Mouse (Mus musculus) MEL-GATA-1-ER (cell line): ENCODE data around the gene Coq7.

Experiments
- DNase-seq: peaks from one replicate; pipeline ENCODE4 v3.0.0-alpha.2; 2012; ENCODE audit warnings: low read depth; ENCODE audit errors: extremely low read depth

Coq7 gene

DNA sequence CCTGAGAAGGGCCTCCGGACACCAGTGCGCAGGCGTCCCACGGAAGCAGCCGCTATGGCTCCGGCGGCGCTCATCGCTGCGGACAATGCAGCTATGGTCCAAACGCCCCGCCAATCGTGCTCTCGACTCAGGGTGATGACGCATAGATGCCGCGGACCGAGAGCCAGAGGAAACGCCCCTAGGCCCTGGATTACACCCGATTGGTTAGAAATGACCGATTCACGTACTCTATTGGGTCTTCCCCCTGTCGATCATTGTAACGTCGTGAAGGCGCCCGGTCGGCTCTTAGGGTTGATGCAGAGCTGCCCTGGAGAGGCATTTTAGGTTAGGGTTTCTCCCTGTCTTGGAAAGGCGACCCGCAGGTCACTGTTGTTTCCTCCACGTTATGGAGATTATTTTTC is at the start of gene Coq7:
Gene Coq7 (minus strand): TSS at position 179 of the 401 bp plus-strand sequence.
- peak; percentile 92 for DNase-seq

DNA sequence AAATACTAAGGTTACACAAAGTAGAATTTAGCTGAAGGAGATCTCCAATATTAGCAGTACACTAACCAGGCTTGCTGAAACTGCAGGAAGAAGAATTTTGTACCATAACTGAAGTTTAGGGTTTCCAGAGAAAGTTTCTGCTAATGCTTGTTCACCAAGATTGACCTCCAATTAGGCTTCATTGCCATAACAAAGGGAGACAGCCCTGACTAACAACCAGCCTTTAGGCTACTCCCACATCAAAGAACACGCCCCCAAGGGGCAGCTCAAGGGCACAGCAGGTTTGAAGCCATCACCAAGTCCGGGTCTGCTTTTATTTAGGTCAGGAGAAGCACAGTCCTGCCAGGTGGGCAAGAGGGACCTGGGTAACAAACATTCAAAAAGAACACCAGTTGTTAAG is 46.8 kb upstream of the Coq7 start:
- no peak for DNase-seq

DNA sequence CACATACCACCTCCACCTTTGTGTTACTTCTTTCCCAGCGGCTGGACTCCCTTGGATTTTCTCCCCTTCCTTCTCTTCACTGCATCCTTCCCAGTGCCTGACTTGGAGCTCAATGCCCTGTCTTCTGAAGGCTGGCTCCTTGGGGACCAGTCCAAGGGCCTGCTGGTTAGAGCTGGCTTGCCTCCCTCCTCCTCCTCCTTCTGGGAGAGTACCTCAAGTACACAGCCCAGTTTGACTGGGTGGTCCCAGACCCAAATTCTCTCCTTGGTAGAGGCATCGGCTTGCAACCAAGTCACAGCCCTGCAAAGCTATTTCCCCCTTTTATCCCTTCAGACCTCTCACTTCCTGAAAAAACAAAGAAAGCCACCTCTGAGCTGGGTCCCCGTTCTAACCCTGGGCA is 45.1 kb upstream of the Coq7 start:
- no peak for DNase-seq

GRCm38 (mm10) chr7:118572039-118572438 is 38.9 kb upstream of the Coq7 start:
- no peak for DNase-seq

DNA sequence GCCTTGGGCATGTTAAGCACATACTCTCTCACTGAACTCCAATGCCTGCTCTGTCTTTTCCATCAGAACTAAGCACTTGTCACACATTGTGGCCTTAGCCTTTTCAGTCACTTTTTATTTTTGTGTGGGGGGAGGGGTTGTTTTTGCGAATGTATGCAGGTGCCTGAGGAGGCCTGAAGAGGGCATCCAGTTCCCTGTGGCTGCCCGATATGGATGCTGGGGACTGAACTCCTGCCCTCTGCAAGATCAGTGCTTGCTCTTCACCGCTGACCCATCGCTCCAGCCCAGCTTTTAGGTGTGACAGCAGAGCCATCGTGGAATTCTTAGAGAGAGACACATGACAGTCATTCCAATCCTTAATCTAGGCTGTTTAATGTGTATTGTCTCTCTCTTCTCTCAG is 38.2 kb upstream of the Coq7 start:
- DNase-seq: no peak

DNA sequence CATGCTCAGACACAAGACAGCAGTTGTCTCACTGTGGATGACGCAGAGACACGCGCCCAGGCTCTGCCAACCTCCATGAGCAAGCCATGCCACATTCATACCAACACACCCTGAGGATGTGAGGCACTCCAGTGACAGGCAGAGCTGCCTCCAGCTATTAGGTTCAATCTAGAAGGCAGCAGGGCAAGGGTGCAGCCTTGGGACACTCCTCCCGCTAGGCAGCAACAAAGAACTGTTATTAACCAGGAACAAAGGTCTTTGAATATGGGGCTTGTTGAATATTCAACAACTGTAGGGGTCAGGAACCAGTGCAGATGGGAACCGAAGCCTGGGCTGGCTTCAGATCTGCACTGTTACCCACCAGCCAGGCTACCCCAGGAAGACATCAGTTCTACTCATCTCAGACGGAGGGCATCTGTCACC is 36.0 kb upstream of the Coq7 start:
- DNase-seq: no peak

DNA sequence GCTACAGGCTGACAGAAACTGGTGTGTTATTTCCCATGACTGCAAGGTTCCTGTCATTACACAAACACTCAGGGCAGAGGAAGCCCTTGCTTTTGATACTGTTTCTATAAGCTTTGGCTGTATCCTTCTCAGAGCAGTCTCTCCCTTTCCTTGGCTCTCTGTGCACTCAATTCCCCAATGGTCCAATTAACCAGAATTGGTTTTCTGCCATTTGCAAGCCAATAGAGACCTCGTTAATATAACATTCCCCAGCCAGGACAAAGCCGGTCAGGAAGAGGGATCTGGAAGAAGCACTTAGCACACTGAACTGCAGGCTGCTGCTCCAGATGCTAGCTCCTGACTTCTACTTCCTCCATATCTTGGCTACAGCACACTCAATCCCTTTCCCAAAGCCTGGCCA is 21.1 kb upstream of the Coq7 start:
- no peak for DNase-seq

DNA sequence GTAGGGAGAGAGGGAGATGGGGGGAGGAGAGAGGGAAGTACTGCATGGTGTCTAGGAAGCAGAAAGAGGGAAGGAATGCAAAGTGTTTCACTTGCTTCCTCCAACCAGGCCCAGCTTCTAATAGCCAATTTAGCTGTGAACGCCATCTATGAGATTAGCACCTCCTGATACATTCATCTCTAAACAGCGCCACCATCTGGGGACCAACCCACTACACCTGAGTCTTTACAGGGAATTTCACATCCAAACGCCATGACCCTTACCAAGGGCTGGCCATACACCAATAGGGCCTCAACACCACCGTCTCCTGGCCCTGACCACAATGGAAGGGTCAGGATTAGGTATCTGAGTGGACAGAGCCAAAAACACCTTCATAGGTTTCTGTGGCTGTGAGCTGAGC is 20.7 kb upstream of the Coq7 start:
- no peak for DNase-seq

GRCm38 (mm10) chr7:118547451-118547850 is 14.3 kb upstream of the Coq7 start:
- DNase-seq: no peak

DNA sequence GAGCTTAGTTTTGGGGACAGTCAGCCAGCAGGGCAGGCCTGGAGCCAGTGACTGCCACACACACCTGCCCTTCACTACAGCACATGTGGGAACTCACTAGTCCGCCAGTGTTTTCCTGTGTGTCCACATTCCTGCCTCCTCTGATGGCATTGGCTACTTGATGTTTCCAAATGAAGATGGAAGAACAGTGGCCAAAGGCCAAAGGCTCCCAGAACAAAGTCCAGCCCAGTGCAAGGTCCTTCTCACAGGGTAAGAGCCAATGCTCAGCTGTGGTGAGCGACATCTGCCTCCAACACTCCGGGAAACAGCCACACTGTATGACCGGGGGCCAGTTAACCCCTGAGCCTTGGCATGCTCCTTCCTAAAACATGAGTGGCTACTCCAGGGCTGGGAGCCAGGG is 11.0 kb upstream of the Coq7 start:
- DNase-seq: no peak

GRCm38 (mm10) chr7:118535076-118535475 is 1.9 kb upstream of the Coq7 start:
- DNase-seq: no peak

GRCm38 (mm10) chr7:118534326-118534725 is 1.2 kb upstream of the Coq7 start:
- no peak for DNase-seq

DNA sequence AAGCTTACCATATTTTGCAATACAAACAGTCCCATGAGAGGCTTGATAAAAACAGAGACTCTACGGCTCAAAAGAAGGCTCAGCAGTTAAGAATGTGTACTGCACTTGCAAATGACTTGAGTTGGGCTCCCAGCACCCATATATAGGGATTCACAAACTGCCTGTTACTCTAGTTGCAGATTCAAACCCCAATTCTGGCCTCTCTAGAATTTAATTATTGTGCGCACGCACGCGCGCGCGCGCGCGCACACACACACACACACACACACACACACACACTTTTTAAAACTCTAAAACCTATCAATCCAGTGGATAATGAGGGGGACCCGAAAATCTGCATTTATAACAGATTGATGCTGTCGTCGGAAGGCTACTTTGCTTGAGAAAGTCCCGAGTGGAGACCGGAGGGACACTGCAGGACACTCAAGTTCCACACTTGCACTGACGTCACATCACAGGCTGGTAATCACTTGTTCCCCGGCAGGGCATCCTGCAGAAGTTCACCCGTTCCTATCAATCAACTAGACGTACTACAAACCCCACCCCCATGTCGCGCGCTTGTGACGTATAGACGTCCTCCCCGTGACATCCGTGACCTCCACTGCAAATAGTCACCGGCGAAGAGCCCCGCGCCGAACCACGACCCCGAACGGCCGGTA is 508 bp downstream of the Coq7 start:
- peak; percentile 95 for DNase-seq

DNA sequence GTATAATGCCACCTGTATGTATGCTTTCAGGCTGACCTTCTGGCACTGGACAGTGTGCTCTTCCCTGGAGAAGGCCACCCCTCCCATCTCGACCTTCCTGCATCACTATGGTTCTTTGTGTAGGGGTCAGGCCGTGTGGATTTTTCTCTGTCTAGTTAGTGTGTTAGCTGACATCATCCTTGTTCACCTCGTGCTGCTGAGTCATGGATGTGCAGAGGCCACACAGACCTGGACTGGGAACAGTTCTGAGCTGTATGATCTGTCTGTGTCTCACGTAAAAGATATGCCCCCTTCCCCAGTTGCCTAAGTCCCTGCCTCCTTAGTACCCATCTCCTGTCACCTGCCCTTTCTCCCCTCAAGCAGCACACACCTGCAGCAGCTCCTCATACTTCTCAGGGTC is 6.2 kb downstream of the Coq7 start:
- DNase-seq: no peak

DNA sequence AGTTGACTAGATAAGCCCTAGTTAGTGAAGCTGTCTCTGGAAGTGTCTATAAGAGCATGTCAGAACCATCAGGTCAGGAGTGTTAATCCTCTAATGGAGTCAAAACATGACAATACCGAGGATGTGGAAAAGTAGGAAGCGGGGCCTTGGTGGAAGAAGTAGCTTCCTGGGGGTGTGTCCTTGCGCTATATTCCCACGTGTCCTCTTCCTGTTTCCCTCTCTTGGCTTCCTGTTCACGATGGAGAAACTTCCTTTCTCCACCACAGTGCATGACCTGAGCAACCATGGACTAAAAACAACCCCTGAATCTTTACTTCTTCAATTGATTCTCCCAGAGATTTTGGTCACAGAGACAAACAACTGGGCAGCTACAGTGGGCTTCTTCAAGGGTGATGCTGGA is 11.1 kb downstream of the Coq7 start:
- no peak for DNase-seq

GRCm38 (mm10) chr7:118519661-118520060 is 13.5 kb downstream of the Coq7 start:
- no peak for DNase-seq

GRCm38 (mm10) chr7:118518687-118519086 is 14.5 kb downstream of the Coq7 start:
- DNase-seq: no peak

GRCm38 (mm10) chr7:118517819-118518218 is 15.3 kb downstream of the Coq7 start:
- no peak for DNase-seq

DNA sequence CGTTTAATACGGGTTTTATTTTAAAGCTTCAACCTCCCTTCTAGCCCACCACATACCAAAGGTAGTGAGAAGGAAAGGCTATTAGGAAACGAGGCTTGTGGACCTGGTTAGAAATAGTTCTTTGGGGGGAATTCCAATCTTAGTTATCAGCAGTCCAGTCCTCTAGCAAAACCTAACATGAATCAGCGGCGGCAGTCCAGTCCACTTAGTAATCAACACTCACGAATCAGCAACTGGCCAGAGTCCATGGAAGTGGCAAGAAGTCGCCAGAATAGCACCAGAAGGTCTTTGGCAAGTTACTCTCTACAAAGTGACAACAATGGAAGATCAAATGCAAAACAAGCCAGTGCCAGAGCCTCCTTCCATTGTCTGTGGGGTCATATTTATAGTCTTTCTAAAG is 24.6 kb downstream of the Coq7 start:
- no peak for DNase-seq

- DNase-seq: no peak
These were observed 29.3 kb downstream of the Coq7 start for GRCm38 (mm10) chr7:118503844-118504243.

DNA sequence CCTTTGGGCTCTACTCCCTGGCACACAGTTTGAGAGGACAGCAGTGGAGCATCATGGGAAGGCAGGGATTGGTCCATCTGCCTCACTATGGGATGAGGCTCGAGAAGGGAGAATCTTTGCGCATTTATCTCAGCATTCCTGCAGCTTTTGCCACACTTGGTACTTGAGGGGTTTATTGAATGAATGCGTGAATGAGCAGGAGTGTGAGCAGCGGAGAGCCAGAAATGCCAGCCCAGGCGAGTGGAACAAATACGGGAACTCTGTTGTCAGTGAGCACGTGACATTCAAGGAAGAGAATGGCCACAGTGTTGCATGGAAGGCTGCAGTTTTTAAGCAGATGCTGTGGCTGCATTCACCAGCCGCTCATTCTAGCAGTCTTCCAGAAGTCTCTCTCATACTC is 30.8 kb downstream of the Coq7 start:
- DNase-seq: no peak

- DNase-seq: no peak
These were observed 33.2 kb downstream of the Coq7 start for GRCm38 (mm10) chr7:118499784-118500435.
